Mouse (Mus musculus) fibroblast of lung, adult 2 months (primary cell): ENCODE measurements around the gene Acox3.

Experiments used
- DNase-seq: peaks from one replicate; pipeline ENCODE4 v3.0.0-alpha.2; 2011; ENCODE audit warnings: low read depth

Gene Acox3

GRCm38 (mm10) chr5:35648230-35648629 is 65.4 kb downstream of the Acox3 start:
- DNase-seq, result no peak

GRCm38 (mm10) chr5:35652319-35652718 is 69.5 kb downstream of the Acox3 start:
- DNase-seq, result no peak

GRCm38 (mm10) chr5:35652872-35653271 is 70.0 kb downstream of the Acox3 start:
- DNase-seq, result no peak

- peak; percentile 57 for DNase-seq
Observed at GRCm38 (mm10) chr5:35653743-35654395, 71.0 kb downstream of the Acox3 start.

- DNase-seq, result no peak
Observed at GRCm38 (mm10) chr5:35655753-35656485, 73.1 kb downstream of the Acox3 start.

- DNase-seq, result no peak
Observed at GRCm38 (mm10) chr5:35659503-35659902, 76.7 kb downstream of the Acox3 start.

GRCm38 (mm10) chr5:35661210-35661609 is 78.4 kb downstream of the Acox3 start:
- DNase-seq, result no peak

- no peak for DNase-seq
Observed at GRCm38 (mm10) chr5:35662021-35662545, 79.2 kb downstream of the Acox3 start.
